Comparison of ENCODE assay signal across 10 mouse cellular contexts in the genomic region with DNA sequence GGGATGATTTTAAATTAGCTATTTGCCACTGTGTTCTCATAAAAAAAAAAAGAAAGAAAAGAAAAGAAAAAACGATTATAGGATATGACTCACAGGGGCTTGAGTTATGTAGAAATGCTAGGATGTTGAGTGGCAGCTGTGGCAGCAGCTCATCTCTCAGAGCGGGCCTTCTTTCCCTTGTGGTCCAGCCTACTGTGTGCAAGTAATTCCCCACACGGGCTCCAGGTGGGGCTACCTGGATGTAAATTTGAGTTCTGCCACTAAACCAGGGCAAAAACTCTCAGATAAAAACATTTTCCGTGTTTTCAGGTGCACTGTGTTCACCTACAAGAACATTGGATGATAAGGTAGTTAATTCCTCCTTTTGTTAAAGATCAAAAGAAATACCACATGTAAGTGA.
DNase-seq lines count a peak whose midpoint lies in the region; ATAC-seq and TF ChIP-seq lines count a peak whose summit lies in the region.
"Had no signal": no experiment of that assay in that cellular context is flagged by ENCODE, and none has a peak within 500 bp of the region (broad histone marks: within the 10 kb centered on the region; RNA-seq: fewer than 3 reads in every experiment).

No protein-coding gene starts in this region.

- H3K27ac ChIP-seq in small intestine, adult 2 months (ENCODE audit: insufficient read depth, low read depth, low read length): no peak overlapping the region
- H3K27ac ChIP-seq in hindbrain, embryonic 11.5 days (ENCODE audit: low read depth, low read length): no peak overlapping the region
- H3K27ac ChIP-seq in forebrain, embryonic 12.5 days: no peak overlapping the region
- H3K27ac ChIP-seq: macrophage had no signal

- H3K36me3 ChIP-seq in small intestine, adult 2 months (ENCODE audit: control insufficient read depth, insufficient read depth, low read length): no peaks in the 10 kb centered on the region
- H3K36me3 ChIP-seq in hindbrain, embryonic 11.5 days (ENCODE audit: control insufficient read depth, insufficient read depth, low read length): no peaks in the 10 kb centered on the region
- no peaks in the 10 kb centered on the region for H3K36me3 ChIP-seq in forebrain, embryonic 12.5 days (replicated peaks)

- intact Hi-C loops in left cerebral cortex, postnatal 25 days (cut with DNase I): no loop called here

- H3K4me3 ChIP-seq in small intestine, adult 2 months (ENCODE audit: low read depth, low read length): no peak overlapping the region
- no peak overlapping the region for H3K4me3 ChIP-seq in hindbrain, embryonic 11.5 days (ENCODE audit: low read depth, low read length)
- no peak overlapping the region for H3K4me3 ChIP-seq in forebrain, embryonic 12.5 days (replicated peaks)

- H3K27me3 ChIP-seq in small intestine, adult 2 months (ENCODE audit: control insufficient read depth, insufficient read depth, low read length): no peaks in the 10 kb centered on the region
- no peaks in the 10 kb centered on the region for H3K27me3 ChIP-seq in hindbrain, embryonic 11.5 days (ENCODE audit: control insufficient read depth, insufficient read depth, low read length)
- H3K27me3 ChIP-seq in forebrain, embryonic 12.5 days: peaks cover 4% of the 10 kb centered on the region; the same call in 1 of the 2 replicates

- TF ChIP-seq CTCF in small intestine, adult 2 months (IDR thresholded peaks at IDR 0.05; ENCODE audit: extremely low read depth, insufficient read length, insufficient replicate concordance, low read depth, low read length): peak; percentile 48; the same call in 1 of the 2 replicates

- H3K4me2 ChIP-seq in hindbrain, embryonic 11.5 days (replicated peaks; ENCODE audit: low read depth, low read length): no peak overlapping the region
- H3K4me2 ChIP-seq in forebrain, embryonic 12.5 days: no peak overlapping the region

- WGBS in small intestine, adult 2 months: 20% methylated on average over 4 of the region's 4 CpGs
- WGBS in hindbrain, embryonic 11.5 days: 46% methylated on average over 4 of the region's 4 CpGs
- WGBS in forebrain, embryonic 12.5 days: 45% methylated on average over 4 of the region's 4 CpGs

- DNase-seq in embryo, embryonic 11 days: peak; percentile 26
- no peak for DNase-seq in embryo, embryonic 10 days (ENCODE audit: low spot score)
- DNase-seq in B cell, adult 2 months: peak; percentile 50 to 60
- DNase-seq in hindbrain, embryonic 11.5 days (ENCODE audit: low spot score): no peak
- DNase-seq in left cerebral cortex, postnatal 25 days (ENCODE audit: low spot score in 2 of 2): no peak
- DNase-seq: cerebellum, adult 9-11 months had no signal

- no peaks in the 10 kb centered on the region for H3K4me1 ChIP-seq in small intestine, adult 2 months (ENCODE audit: control insufficient read depth, insufficient read depth, insufficient read length, low read length)
- H3K4me1 ChIP-seq in hindbrain, embryonic 11.5 days (replicated peaks; ENCODE audit: control insufficient read depth, insufficient read depth, low read length): no peaks in the 10 kb centered on the region
- H3K4me1 ChIP-seq in forebrain, embryonic 12.5 days: no peaks in the 10 kb centered on the region

- H3K9ac ChIP-seq in hindbrain, embryonic 11.5 days (ENCODE audit: low read depth, low read length): no peak overlapping the region
- H3K9ac ChIP-seq in forebrain, embryonic 12.5 days: no peak overlapping the region

- H3K9me3 ChIP-seq in hindbrain, embryonic 11.5 days (ENCODE audit: control insufficient read depth, low read length): no peaks in the 10 kb centered on the region
- H3K9me3 ChIP-seq in forebrain, embryonic 12.5 days: no peaks in the 10 kb centered on the region

- TF ChIP-seq POLR2A in small intestine, adult 2 months (IDR thresholded peaks at IDR 0.05; ENCODE audit: low read depth, low read length): no peak

- peak; percentile 76 for ATAC-seq in activated CD4-positive, CD25-positive, alpha-beta regulatory T cell, adult 4 months
- ATAC-seq in hindbrain, embryonic 11.5 days (ENCODE audit: low FRiP score): no peak
- ATAC-seq in forebrain, embryonic 12.5 days (ENCODE audit: low FRiP score): no peak

Comparison
In these comparisons a context has a peak if more than half of its experiments do, and no peak if none do; other contexts are left out.
1. DNase-seq: peak in embryo, embryonic 11 days (single experiment) and B cell, adult 2 months (2 of 2); none in embryo, embryonic 10 days (single experiment), hindbrain, embryonic 11.5 days (single experiment) and left cerebral cortex, postnatal 25 days (0 of 2).